Mouse (Mus musculus): ENCODE results near the gene Spen.

- TF ChIP-seq EP300 (IDR thresholded peaks at IDR 0.05; ENCODE audit: insufficient read depth, low read depth, low read length) = no peak
- no peak for TF ChIP-seq POLR2A (IDR thresholded peaks at IDR 0.05; ENCODE audit: insufficient read depth, low read depth, low read length)
Measured at GRCm38 (mm10) chr4:141500637-141501036, 37.8 kb downstream of the Spen start.

All from heart, adult 2 months (tissue).